Mouse (Mus musculus): ENCODE results near the gene Sumo1. TPM values are rescaled to one million over a fixed set of nuclear protein-coding genes. Genes with fewer than 3 reads are reported as not detected.

Sumo1 gene
- polyA plus RNA-seq, 1 experiment from 2014 or later: 445 TPM

DNA sequence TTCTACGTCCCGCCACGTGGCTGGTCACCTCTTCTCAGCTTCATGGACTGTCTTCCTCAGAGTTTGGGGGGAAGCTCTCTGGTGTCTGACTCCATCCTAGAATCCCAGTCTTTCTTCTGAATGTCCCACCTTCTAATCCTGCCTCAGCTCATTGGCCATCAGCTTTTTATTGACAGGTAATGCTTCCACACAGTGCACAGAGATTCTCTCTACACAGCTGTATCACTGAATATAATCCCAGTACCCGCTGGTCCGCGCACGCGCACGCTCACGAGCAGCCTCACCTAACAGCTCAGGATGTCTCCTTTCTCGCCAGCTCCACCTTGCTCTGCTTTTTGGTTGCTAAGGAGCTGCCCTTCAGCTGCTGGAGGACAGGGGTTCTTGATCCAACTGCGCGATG is 64.2 kb downstream of the Sumo1 start:
- Histone ChIP-seq H3K9ac (no peak overlapping the region), H3K9me3 (no peaks in the 10 kb centered on the region), H3K27ac (no peak overlapping the region), H3K4me1 (no peaks in the 10 kb centered on the region), H3K4me3 (no peak overlapping the region), H3K4me2 (replicated peaks) (no peak overlapping the region), H3K27me3 (replicated peaks) (no peaks in the 10 kb centered on the region), H3K36me3 (no peaks in the 10 kb centered on the region)
- WGBS: 90% methylated on average over 13 of the region's 13 CpGs
- no peak for ATAC-seq (ENCODE audit: low FRiP score, low read depth)

DNA sequence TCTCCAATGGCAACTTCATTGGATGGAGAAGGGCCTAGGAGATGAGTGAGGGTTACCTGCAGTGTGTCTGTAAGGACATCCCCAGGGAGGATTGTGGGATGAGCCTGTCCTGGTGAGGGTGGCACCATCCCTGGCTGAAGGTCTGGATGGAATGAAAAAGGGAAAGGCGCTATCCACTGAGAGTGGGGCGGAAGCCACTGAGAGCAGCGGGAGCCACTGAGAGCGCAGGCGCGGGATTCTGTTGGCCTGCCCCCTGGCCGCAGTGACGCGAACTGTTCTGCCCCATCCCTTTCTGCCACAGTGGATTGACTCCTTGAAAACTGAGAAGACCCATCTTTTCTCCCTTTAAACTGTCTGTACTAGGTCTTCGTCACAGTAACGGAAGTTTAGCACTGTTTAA is 66.7 kb downstream of the Sumo1 start:
- Histone ChIP-seq H3K27me3 (replicated peaks) (no peaks in the 10 kb centered on the region), H3K9ac (no peak overlapping the region), H3K36me3 (no peaks in the 10 kb centered on the region), H3K27ac (no peak overlapping the region), H3K4me3 (no peak overlapping the region), H3K9me3 (no peaks in the 10 kb centered on the region), H3K4me2 (replicated peaks) (peak overlapping the region; percentile 32), H3K4me1 (no peaks in the 10 kb centered on the region)
- WGBS: 18% methylated on average over 11 of the region's 11 CpGs
- ATAC-seq (ENCODE audit: low FRiP score, low read depth): 0 out of 2 replicates have a peak, but pooled peaks have one; percentile 56

DNA sequence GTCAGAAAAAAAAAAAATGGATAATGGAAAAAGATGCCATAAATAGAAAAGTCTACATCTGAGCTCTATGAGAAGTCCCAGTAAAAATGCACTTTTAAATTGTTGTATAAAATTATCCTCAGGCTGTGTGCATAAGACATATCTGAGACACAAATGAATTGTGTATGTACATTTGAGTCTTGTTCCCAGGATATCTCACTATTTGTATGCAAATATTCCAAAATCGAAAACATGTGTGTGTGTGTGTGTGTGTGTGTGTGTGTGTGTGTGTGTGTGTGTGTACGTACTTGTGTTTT is 67.3 kb downstream of the Sumo1 start:
- no peak overlapping the region for H3K9ac ChIP-seq

DNA sequence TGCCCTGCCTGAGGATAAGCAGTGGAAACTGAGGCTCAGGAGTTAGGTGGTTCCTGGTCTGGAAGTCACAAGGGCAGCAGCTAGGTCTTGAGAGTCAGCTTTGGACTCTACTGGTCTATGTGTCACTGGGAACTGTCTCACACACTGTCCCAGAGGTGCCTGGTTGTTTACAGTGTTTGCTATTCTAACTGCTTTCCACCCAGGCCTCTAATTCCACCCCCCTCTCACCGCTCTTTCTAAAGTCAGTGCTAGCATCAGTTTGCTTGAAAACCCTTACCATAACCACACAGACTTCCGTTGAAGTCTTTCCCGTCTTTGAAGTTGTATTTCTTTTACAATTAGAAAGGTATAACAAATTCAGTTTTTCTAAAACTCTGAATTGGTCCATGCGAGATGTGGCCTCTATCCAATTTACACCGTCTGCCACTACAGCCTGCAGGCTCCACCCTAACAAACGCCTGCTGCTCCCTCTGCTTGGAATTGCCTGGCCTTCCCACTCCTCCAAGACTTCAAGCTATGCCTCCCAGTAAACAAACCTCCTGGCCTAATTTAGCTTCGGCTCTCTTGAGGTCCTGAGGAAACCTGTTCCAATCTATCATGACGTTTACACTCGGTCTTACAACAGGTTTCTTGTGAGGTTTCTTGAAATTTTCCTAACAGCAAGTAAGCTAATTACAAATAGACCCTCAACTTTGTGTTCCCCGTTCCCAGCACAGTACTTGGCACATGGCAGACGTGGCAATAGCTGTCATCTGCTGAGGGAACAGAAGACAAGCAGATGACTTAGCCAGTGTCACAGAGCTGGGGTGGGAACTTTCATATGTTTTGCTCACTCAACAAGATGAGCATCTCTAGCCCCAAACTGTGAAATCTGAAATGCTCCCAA is 67.9 kb downstream of the Sumo1 start:
- Histone ChIP-seq H3K27me3 (replicated peaks) (no peaks in the 10 kb centered on the region), H3K4me2 (replicated peaks) (no peak overlapping the region), H3K27ac (no peak overlapping the region), H3K4me3 (no peak overlapping the region), H3K9ac (no peak overlapping the region), H3K4me1 (no peaks in the 10 kb centered on the region), H3K9me3 (no peaks in the 10 kb centered on the region), H3K36me3 (no peaks in the 10 kb centered on the region)
- 59% methylated on average over 11 of the region's 11 CpGs for WGBS
- no peak for ATAC-seq (ENCODE audit: low FRiP score, low read depth)

More for the DNA sequence above, 67.3 kb downstream of the Sumo1 start:
- Histone ChIP-seq H3K27ac (no peak overlapping the region), H3K4me1 (no peaks in the 10 kb centered on the region), H3K4me3 (no peak overlapping the region), H3K27me3 (replicated peaks) (no peaks in the 10 kb centered on the region), H3K36me3 (no peaks in the 10 kb centered on the region), H3K4me2 (replicated peaks) (no peak overlapping the region), H3K9me3 (no peaks in the 10 kb centered on the region)
- ATAC-seq (ENCODE audit: low FRiP score, low read depth): no peak
- 95% methylated on average over 2 of the region's 2 CpGs for WGBS

DNA sequence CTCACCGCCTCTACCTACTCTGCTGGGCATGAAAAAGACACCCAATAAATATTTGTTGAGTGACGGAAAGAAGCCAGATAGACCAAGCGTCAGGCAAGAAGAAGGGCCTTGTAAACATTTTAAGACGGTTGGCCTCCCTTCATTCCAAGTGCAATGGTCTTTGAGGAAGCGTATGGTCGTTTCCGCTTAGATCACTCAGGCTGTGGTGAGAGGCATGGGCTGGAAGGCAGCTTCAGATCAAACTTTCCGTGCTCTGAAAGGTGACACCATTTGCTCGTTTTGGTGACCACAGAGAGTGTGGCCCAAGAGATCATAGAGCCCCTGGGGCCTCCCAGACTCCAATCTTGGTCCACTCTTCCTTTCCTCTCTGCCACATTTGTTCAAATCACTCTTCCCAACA is 75.0 kb downstream of the Sumo1 start:
- 73% methylated on average over 9 of the region's 9 CpGs for WGBS
- ATAC-seq (ENCODE audit: low FRiP score, low read depth): no peak

DNA sequence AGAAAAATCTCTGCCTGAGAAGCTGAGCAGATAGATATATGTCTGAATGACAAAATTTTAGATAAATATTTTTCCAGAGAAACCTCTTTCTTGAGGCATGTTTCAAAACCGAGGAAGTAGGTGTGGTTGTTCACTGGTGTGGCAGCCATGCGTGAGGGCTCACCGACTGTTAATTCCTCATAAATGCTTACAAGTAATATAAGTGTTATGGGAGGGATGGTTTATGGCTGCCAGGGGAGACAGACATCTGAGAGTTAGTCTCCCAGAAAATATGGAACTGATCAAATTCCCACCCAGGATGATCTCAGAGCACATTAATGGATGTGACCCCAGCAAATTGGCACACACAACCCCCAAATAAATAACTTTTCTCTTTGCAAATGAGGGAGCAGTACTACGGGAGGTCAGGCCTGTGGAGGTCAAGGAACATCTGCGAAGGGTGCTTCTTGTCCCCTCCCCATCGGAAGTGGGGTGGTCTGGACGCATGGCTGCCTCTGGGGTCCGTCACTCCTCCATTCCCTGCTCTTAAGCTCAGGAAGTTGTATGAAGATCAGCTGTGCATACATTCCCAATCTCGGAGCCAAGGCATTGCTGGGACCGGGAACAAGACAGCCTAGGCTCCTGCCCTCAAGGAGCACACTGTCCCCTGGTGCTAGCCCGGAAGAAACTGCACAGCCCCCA is 75.9 kb downstream of the Sumo1 start:
- Histone ChIP-seq H3K4me1 (peaks cover 7% of the 10 kb centered on the region), H3K27me3 (replicated peaks) (peaks cover 17% of the 10 kb centered on the region), H3K9ac (no peak overlapping the region), H3K4me3 (no peak overlapping the region), H3K27ac (no peak overlapping the region), H3K4me2 (replicated peaks) (no peak overlapping the region), H3K9me3 (no peaks in the 10 kb centered on the region), H3K36me3 (no peaks in the 10 kb centered on the region)
- no peak for ATAC-seq (ENCODE audit: low FRiP score, low read depth)
- WGBS: 74% methylated on average over 11 of the region's 11 CpGs

More for the DNA sequence above, 75.0 kb downstream of the Sumo1 start:
- Histone ChIP-seq H3K4me2 (replicated peaks) (no peak overlapping the region), H3K9ac (no peak overlapping the region), H3K4me3 (no peak overlapping the region), H3K36me3 (no peaks in the 10 kb centered on the region), H3K4me1 (peaks cover 7% of the 10 kb centered on the region), H3K27ac (no peak overlapping the region), H3K27me3 (replicated peaks) (peaks cover 17% of the 10 kb centered on the region), H3K9me3 (no peaks in the 10 kb centered on the region)

DNA sequence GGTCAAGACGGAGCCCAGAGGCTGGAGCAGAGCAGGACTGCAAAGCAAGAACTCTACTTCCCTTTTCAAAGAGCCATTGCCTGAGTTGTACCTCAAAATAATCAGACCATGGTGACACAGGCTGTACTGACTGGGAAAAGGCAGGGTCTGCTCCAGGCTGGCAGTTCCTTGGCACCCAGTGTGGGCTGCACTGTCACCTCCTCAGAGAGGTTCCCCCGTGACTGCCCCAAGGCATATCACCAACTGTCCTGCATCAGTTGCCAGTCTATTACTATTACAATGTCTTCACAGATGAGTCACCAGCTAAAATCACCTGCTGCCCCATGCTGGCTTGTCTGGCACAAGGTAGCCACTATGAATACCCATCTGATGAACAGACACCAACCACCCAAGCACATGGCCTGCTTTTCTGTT is 77.0 kb downstream of the Sumo1 start:
- WGBS: 66% methylated on average over 2 of the region's 2 CpGs
- Histone ChIP-seq H3K9ac (no peak overlapping the region), H3K27ac (no peak overlapping the region), H3K36me3 (no peaks in the 10 kb centered on the region), H3K4me1 (peaks cover 7% of the 10 kb centered on the region), H3K27me3 (replicated peaks) (peaks cover 17% of the 10 kb centered on the region), H3K4me2 (replicated peaks) (no peak overlapping the region), H3K4me3 (no peak overlapping the region), H3K9me3 (no peaks in the 10 kb centered on the region)
- no peak for ATAC-seq (ENCODE audit: low FRiP score, low read depth)

DNA sequence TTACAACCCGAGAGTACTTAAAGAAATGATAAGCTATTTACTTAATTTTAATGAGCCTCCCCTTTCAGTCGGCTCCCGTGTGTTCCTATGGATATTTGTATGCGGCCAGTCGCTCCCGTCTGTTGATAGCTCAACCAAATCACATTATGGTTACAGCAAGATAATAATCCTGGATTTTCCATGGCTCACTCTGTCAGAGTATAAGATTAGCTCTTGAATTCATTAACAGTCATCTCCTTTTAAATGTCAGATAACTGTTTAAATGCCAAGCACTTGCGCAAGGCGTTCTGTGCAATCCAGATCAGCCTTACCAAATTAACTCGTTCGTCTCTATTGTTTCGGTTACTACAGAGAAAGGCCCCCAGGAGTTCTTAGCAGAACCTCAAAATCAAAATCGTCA is 77.8 kb downstream of the Sumo1 start:
- Histone ChIP-seq H3K36me3 (no peaks in the 10 kb centered on the region), H3K9me3 (no peaks in the 10 kb centered on the region), H3K27me3 (replicated peaks) (peaks cover 17% of the 10 kb centered on the region), H3K4me3 (no peak overlapping the region), H3K9ac (no peak overlapping the region), H3K4me2 (replicated peaks) (peak overlapping the region; percentile 44), H3K27ac (no peak overlapping the region), H3K4me1 (peaks cover 7% of the 10 kb centered on the region)
- WGBS: 25% methylated on average over 12 of the region's 12 CpGs
- no peak for ATAC-seq (ENCODE audit: low FRiP score, low read depth)

DNA sequence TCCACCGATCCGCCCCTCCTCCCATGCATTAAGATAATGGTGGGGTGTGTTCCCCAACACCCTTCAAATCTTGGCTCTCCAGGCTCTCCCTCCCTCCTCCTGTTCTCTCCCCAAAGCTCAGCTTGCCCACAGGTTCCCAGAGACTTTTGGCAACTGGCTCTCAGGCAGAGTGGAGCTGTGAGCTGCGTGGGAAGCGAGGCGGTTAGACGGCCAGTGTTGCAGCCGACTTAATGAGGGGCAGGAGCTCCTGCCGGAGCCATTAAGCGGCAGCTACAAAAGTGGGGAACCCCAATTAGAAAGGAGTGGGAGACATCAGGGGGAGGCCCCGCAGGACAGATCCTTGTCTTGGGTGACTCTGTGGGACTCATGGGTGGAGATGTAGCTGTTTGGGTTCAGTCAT is 78.3 kb downstream of the Sumo1 start:
- WGBS: 6% methylated on average over 10 of the region's 10 CpGs
- Histone ChIP-seq H3K27me3 (replicated peaks) (peaks cover 17% of the 10 kb centered on the region), H3K9me3 (no peaks in the 10 kb centered on the region), H3K4me2 (replicated peaks) (peak overlapping the region; percentile 44), H3K4me1 (peaks cover 7% of the 10 kb centered on the region), H3K27ac (no peak overlapping the region), H3K36me3 (no peaks in the 10 kb centered on the region), H3K4me3 (no peak overlapping the region), H3K9ac (no peak overlapping the region)
- peak; percentile 13; the same call in 1 of the 2 replicates for ATAC-seq (ENCODE audit: low FRiP score, low read depth)

DNA sequence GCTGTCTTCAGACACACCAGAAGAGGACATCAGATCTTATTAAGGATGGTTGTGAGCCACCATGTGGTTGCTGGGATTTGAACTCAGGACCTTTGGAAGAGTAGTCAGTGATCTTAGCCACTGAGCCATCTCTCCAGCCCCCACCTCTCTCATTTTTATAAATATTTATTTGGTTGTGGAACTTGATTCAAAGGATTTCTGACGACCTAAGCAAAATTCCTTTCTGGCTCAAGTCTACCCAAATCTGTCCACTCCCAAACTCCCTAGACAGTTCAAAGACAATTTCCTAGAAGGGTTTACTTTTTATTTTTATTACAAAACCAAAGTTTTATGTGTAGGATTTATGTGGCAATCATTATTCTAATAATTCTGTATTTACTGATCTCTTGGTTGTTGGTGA is 81.4 kb downstream of the Sumo1 start:
- Histone ChIP-seq H3K27me3 (replicated peaks) (peaks cover 17% of the 10 kb centered on the region), H3K4me3 (no peak overlapping the region), H3K4me1 (peaks cover 13% of the 10 kb centered on the region), H3K4me2 (replicated peaks) (no peak overlapping the region), H3K27ac (no peak overlapping the region), H3K9me3 (no peaks in the 10 kb centered on the region), H3K36me3 (no peaks in the 10 kb centered on the region), H3K9ac (no peak overlapping the region)
- ATAC-seq (ENCODE audit: low FRiP score, low read depth): no peak
- 97% methylated on average over 1 of the region's 1 CpGs for WGBS

DNA sequence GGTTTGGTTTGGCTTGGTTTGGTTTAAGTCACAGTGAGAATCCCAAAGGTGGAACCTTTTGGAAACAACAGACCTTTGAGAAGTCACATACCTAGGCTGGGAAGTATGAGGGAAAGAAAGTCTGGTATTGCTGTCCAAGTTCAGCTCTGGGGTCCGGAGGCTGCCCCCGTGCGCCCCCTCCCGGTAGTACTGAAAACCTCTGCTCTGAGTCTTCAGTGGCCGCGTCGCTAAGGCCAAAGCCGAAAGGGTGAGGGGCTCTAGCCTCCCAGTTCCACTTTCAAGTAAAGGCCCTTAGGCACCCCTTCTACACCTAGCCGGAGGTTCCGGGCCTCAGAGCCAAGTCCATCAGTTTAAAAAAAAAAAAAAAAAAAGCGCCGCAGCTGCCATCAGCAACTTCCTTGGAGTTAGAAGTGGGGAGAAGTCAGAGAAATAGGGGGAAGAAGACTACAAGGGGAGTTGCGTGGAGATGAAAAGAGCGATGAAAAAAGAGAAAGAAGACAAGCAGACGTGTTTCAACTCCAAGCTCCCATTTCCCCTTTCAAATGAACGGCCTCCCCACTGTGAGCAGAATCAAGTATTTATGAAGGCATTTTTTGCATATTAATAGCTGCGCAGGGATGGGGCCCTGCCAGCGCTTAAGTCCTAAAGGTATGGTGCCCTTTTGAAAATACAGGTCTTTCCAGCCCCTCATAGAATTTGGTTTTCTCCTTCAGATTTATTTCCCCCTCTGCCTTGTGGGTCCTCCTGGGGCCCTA is 85.8 kb downstream of the Sumo1 start:
- 10% methylated on average over 18 of the region's 18 CpGs for WGBS
- Histone ChIP-seq H3K9ac (no peak overlapping the region), H3K4me2 (replicated peaks) (peak overlapping the region; percentile 36), H3K9me3 (no peaks in the 10 kb centered on the region), H3K4me1 (peaks cover 11% of the 10 kb centered on the region), H3K4me3 (no peak overlapping the region), H3K27me3 (replicated peaks) (no peaks in the 10 kb centered on the region), H3K27ac (no peak overlapping the region), H3K36me3 (no peaks in the 10 kb centered on the region)
- ATAC-seq (ENCODE audit: low FRiP score, low read depth): peak; percentile 66

DNA sequence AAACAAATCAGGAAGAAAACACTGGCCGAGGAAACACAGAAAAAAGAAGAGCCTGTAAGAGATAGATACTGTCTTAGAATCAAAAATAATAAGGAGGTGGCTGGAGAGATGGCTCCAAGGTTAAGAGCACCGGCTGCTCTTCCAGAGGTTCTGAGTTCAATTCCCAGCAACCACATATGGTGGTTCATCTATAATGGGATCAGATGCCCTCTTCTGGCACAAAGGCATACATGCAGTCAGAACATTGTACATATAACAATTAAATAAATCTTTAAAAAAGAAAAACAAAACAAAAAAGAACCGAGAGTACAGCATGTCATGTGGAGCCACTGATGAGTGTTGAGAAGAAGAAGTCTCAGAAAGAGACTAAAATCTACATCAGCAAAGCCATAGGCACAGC is 89.8 kb downstream of the Sumo1 start:
- Histone ChIP-seq H3K4me1 (peaks cover 15% of the 10 kb centered on the region), H3K36me3 (no peaks in the 10 kb centered on the region), H3K4me3 (no peak overlapping the region), H3K4me2 (replicated peaks) (no peak overlapping the region), H3K9me3 (no peaks in the 10 kb centered on the region), H3K27me3 (replicated peaks) (no peaks in the 10 kb centered on the region), H3K9ac (no peak overlapping the region), H3K27ac (no peak overlapping the region)
- ATAC-seq (ENCODE audit: low FRiP score, low read depth): no peak
- WGBS: 81% methylated on average over 3 of the region's 3 CpGs

All from neural tube, embryonic 12.5 days (tissue).